Mouse (Mus musculus): ENCODE measurements around the gene Bsg. TPM values are rescaled to one million over a fixed set of nuclear protein-coding genes. Genes with fewer than 3 reads are reported as not detected.
A peak's percentile ranks its signal among the peaks of the same experiment; 100 is the strongest.

Bsg gene
- polyA plus RNA-seq, 1 experiment, result 300 TPM

DNA sequence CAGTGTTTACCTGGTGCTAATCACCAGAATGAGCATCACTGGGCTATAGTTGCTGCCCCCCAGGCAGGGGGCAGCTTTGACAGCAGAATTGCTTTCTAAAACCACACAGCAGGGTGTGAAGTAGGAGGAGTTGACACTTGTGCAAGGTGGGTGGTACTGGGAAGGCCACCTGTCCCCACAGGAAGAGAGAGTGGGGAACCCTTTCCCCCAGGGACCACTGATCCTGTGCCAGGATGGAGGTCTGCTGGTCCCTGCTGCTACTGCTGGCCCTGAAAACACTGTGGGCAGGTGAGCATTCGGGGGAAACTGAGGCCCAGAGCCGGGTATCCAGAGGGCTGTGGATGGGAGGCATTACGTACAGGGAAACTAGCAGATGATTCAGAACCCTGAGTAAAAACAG, 15.1 kb upstream of the Bsg start:
- Histone ChIP-seq H3K27ac (ENCODE audit: insufficient read depth, low read depth, low read length) (no peak overlapping the region), H3K4me1 (ENCODE audit: control insufficient read depth, insufficient read depth, low read length) (peaks cover 7% of the 10 kb centered on the region), H3K4me3 (ENCODE audit: insufficient read depth, low read length) (no peak overlapping the region)
- no peak for TF ChIP-seq POLR2A (IDR thresholded peaks at IDR 0.05; ENCODE audit: borderline replicate concordance, low read depth, low read length)
- TF ChIP-seq CTCF (IDR thresholded peaks at IDR 0.05; ENCODE audit: low read depth, low read length), result no peak

DNA sequence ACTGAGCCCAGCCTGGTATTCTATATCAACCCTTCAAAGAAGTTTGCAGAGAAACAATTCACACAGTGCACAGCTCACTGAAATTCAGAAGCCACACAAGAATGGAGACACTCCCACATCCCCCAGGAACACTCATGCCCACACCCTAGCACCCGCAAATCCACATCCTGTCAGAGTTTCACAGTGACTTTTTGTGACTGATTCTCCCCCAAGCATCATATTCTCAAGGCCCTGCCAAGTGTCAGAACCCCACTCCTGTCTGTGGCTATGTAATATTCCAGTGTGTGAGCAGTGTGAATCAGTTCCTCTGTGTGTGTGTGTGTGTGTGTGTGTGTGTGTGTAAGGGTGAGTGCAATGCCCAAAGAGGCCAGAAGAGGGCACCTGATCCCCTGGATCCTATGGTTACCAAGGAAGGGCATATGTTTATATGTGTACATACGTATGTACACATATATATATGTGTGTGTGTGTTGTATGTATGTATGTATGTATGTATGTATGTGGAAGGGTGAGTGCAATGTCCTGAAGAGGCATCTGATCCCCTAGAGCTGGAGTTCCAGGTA, 12.2 kb upstream of the Bsg start:
- H3K4me3 ChIP-seq (ENCODE audit: insufficient read depth, low read length), result no peak overlapping the region
- no peak for TF ChIP-seq CTCF (IDR thresholded peaks at IDR 0.05; ENCODE audit: low read depth, low read length)
- no peak for TF ChIP-seq POLR2A (IDR thresholded peaks at IDR 0.05; ENCODE audit: borderline replicate concordance, low read depth, low read length)
- peaks cover 12% of the 10 kb centered on the region for H3K4me1 ChIP-seq (ENCODE audit: control insufficient read depth, insufficient read depth, low read length)
- H3K27ac ChIP-seq (ENCODE audit: insufficient read depth, low read depth, low read length), result no peak overlapping the region

DNA sequence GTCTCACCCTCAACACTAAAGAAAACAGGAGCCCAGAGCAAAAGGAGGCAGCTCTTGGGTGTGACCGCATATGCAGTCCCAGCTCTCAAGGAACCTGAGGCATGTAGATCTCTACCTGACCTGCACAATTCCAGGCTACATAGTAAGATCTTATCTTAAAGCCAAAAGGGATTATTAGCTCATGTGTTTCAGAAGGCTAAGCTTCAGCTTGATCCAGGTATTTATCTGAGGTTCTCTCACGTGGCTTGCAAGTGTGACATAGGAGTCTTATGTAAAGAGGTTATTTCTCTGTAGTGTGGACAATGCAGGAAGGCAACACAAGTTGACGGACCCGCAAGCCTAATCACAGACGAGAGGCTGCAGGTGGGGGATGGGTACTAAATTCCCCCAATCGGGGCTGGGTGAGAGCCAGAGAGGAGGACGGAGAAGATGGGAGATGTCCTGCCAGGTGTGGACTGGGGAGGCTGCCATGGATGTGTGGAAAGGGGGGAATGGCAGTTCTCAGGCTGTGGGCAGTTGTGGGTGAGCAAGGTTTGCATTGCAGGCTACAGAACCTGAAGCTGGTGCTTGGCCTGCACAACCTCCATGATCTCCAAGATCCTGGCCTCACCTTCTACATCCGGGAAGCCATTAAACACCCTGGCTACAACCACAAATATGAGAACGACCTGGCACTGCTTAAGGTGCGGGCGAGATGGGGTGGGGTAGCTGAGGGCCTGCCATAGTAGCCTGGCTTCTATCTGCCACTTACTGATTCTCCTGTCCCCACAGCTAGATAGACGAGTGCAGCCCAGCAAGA, 10.5 kb upstream of the Bsg start:
- Histone ChIP-seq H3K4me3 (ENCODE audit: insufficient read depth, low read length) (no peak overlapping the region), H3K27ac (ENCODE audit: insufficient read depth, low read depth, low read length) (no peak overlapping the region), H3K4me1 (ENCODE audit: control insufficient read depth, insufficient read depth, low read length) (peaks cover 22% of the 10 kb centered on the region)
- TF ChIP-seq POLR2A (IDR thresholded peaks at IDR 0.05; ENCODE audit: borderline replicate concordance, low read depth, low read length) (no peak), CTCF (IDR thresholded peaks at IDR 0.05; ENCODE audit: low read depth, low read length) (no peak)

DNA sequence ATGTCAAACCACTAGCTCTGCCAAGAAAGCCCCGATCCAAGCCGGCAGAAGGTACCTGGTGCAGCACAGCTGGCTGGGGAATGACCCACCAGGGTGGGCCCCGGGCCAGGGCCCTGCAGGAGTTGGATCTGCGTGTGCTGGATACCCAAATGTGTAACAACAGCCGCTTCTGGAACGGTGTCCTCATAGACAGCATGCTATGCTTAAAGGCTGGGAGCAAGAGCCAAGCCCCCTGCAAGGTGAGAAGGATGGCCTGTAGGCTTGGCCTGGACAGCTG, 10.0 kb upstream of the Bsg start:
- Histone ChIP-seq H3K27ac (ENCODE audit: insufficient read depth, low read depth, low read length) (no peak overlapping the region), H3K4me1 (ENCODE audit: control insufficient read depth, insufficient read depth, low read length) (peaks cover 22% of the 10 kb centered on the region), H3K4me3 (ENCODE audit: insufficient read depth, low read length) (no peak overlapping the region)
- no peak for TF ChIP-seq POLR2A (IDR thresholded peaks at IDR 0.05; ENCODE audit: borderline replicate concordance, low read depth, low read length)

DNA sequence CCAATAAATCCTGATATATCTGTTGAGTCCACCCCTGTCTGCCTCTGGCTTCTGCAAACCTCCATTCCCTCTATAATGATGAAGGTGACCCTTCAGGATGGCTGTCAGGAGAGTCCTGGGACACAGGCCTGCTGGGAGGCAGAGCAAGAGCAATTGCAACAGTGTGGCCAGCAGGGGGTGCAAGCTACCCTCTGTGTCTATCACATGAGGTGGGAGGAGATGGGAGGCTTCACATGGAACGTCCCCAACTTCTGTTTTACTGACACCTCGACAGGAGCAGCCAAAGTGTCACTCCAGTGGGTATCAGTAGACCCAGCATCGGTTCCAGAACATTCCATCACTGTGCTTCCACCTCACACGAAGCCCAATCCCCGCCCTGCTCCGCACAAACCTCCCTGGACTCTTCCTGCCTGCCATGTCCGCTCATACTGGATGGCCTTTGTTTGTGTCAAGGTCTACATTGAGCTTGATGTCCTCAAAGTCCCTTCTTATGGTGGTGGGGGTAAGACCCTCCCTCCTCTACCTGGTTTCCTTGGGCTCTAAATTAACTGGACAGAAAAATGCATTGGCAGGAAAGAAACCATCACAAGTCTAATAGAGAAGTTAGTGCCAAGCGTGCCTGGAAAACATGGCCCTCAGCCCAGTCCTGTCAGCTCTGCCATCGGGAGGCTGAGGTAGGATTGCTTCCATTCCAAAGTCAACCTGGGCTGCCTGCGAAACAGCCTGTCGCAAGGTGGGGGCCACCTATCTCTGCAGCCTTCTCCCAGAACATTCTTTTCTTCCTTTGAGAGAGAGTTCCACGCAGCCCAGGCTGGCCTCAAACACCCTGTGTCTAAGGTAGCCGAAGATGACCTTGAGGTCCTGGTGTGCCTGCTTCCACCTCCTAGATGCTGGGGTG, 8.8 kb upstream of the Bsg start:
- Histone ChIP-seq H3K4me1 (ENCODE audit: control insufficient read depth, insufficient read depth, low read length) (peaks cover 22% of the 10 kb centered on the region), H3K4me3 (ENCODE audit: insufficient read depth, low read length) (no peak overlapping the region), H3K27ac (ENCODE audit: insufficient read depth, low read depth, low read length) (no peak overlapping the region)
- peak; percentile 77 for TF ChIP-seq CTCF (IDR thresholded peaks at IDR 0.05; ENCODE audit: low read depth, low read length)
- no peak for TF ChIP-seq POLR2A (IDR thresholded peaks at IDR 0.05; ENCODE audit: borderline replicate concordance, low read depth, low read length)

DNA sequence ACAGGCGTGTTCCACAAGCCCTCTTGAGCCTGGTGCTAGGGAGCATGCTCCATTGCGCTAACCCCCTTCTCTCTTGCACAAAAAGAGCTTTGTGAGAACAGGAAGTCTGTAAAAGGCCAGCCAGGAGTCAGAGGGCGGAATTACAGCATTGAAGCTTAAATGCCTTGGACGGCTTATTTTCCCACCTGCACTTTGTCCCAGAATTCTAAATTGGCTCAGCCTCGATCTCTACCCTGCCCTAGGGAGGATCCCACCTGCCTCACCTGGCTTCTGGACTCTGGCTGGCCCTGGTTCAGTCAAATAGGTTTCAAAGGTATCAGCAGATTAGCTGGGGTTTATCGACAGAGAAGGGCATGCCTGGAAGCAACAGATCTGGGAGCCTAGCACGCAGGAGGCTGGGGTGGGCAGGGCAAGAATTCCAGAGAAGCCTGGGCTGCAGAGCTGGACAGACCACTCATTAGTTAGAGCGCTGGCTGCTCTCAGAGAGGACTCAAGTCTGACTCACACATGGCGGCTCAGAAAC, 8.1 kb upstream of the Bsg start:
- Histone ChIP-seq H3K4me1 (ENCODE audit: control insufficient read depth, insufficient read depth, low read length) (peaks cover 22% of the 10 kb centered on the region), H3K27ac (ENCODE audit: insufficient read depth, low read depth, low read length) (no peak overlapping the region), H3K4me3 (ENCODE audit: insufficient read depth, low read length) (no peak overlapping the region)
- TF ChIP-seq POLR2A (IDR thresholded peaks at IDR 0.05; ENCODE audit: borderline replicate concordance, low read depth, low read length), result no peak

DNA sequence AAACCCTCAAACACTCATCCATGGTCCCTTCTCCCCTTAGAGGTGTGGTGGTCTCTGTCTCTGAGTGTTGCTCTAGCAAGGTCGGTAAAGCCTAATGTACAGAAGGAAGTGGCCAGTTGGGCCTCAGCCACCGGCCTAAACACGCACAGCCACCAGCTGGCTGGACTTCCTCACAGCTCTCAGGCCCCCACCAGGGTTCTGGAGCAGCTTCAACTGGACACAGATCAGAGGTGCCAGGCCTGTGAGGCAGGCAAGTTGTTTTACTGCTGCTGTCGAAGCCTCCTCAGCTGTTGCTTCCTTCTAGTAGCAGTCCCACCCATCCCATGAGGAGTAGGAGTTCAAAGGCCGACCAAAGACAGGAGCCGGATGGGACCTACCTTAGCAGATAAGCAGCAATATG, 6.4 kb upstream of the Bsg start:
- Histone ChIP-seq H3K4me1 (ENCODE audit: control insufficient read depth, insufficient read depth, low read length) (peaks cover 22% of the 10 kb centered on the region), H3K27ac (ENCODE audit: insufficient read depth, low read depth, low read length) (no peak overlapping the region), H3K4me3 (ENCODE audit: insufficient read depth, low read length) (no peak overlapping the region)
- no peak for TF ChIP-seq CTCF (IDR thresholded peaks at IDR 0.05; ENCODE audit: low read depth, low read length)

DNA sequence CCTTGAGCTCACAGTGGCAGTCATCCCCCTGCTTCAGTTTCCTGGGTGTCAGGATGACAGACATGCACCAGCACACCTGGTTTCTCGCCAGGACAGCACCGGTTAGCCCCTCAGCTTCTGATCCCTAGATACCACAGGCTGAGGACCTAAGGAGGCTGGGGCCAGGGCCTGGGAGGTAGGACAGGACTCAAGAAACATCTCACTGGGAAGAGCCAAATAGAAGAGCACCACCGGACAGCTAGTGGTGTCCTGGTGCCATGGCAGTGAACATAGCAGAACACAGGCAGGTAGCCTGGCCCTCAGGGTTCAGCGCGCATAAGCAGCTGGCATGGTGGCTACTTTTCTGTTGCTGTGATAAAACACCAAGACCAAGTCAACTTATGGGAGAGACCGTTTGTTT, 5.8 kb upstream of the Bsg start:
- Histone ChIP-seq H3K4me1 (ENCODE audit: control insufficient read depth, insufficient read depth, low read length) (peaks cover 22% of the 10 kb centered on the region), H3K27ac (ENCODE audit: insufficient read depth, low read depth, low read length) (no peak overlapping the region), H3K4me3 (ENCODE audit: insufficient read depth, low read length) (no peak overlapping the region)
- TF ChIP-seq CTCF (IDR thresholded peaks at IDR 0.05; ENCODE audit: low read depth, low read length), result no peak
- no peak for TF ChIP-seq POLR2A (IDR thresholded peaks at IDR 0.05; ENCODE audit: borderline replicate concordance, low read depth, low read length)

DNA sequence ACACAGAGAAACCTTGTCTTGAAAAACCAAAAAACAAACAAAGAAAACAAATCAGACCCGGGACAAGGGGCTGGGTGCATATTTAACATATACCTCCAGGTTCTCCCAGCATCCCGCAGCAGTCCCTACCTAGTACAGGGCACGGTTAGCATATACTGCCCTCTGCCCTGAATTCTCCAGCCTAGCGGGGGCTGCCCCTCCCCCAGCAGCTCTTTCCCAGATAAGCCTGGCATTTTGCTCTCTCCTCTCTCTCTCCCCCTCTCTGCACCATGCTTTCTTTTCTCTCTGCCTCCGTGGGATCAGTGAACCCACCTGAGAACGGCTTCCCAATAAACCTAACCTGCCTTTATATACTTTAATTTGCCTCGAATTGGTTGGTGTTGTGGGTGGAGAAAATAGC, 3.6 kb upstream of the Bsg start:
- Histone ChIP-seq H3K4me3 (ENCODE audit: insufficient read depth, low read length) (no peak overlapping the region), H3K27ac (ENCODE audit: insufficient read depth, low read depth, low read length) (no peak overlapping the region), H3K4me1 (ENCODE audit: control insufficient read depth, insufficient read depth, low read length) (peaks cover 27% of the 10 kb centered on the region)
- TF ChIP-seq CTCF (IDR thresholded peaks at IDR 0.05; ENCODE audit: low read depth, low read length) (no peak), POLR2A (IDR thresholded peaks at IDR 0.05; ENCODE audit: borderline replicate concordance, low read depth, low read length) (no peak)

Data from bone marrow macrophage, adult 2 months (primary cell).